Mouse (Mus musculus) stomach, embryonic 15.5 days (tissue): ENCODE results near the gene Pde11a. TPM values are rescaled to one million over a fixed set of nuclear protein-coding genes. Genes with fewer than 3 reads are reported as not detected.
A peak's percentile ranks its signal among the peaks of the same experiment; 100 is the strongest.

Source experiments
- ATAC-seq: fragments of 200-750 bp; cut with Nextera tagmentation; 2 replicates; pipeline ENCODE4 v1.8.0; 2017; ENCODE audit warnings: low read depth, moderate number of reproducible peaks, moderate TSS enrichment; ENCODE audit not compliant: insufficient read depth, low FRiP score
- H3K27ac ChIP-seq: fragments of 300-500 bp; sonication (generic); 2 replicates; pipeline ENCODE4 v1.5.1; 2015; ENCODE audit warnings: mild to moderate bottlenecking, inconsistent platforms
- H3K27me3 ChIP-seq: fragments of 300-500 bp; sonication (generic); replicated peaks from 2 replicates; pipeline ENCODE4 v1.6.1; 2015; ENCODE audit warnings: inconsistent platforms
- H3K36me3 ChIP-seq: fragments of 300-500 bp; sonication (generic); 2 replicates; pipeline ENCODE4 v1.6.1; 2015; ENCODE audit warnings: inconsistent platforms
- H3K4me1 ChIP-seq: fragments of 300-500 bp; sonication (generic); 2 replicates; pipeline ENCODE4 v1.6.1; 2015; ENCODE audit warnings: inconsistent platforms
- H3K4me2 ChIP-seq: fragments of 300-500 bp; sonication (generic); 2 replicates; pipeline ENCODE4 v1.6.1; 2015; ENCODE audit warnings: mild to moderate bottlenecking, inconsistent platforms
- H3K4me3 ChIP-seq: fragments of 300-500 bp; sonication (generic); replicated peaks from 2 replicates; pipeline ENCODE4 v1.5.1; 2015; ENCODE audit warnings: inconsistent platforms
- H3K9ac ChIP-seq: fragments of 300-500 bp; sonication (generic); 2 replicates; pipeline ENCODE4 v1.6.1; 2015; ENCODE audit warnings: inconsistent platforms
- H3K9me3 ChIP-seq: fragments of 300-500 bp; sonication (generic); 2 replicates; pipeline ENCODE4 v1.6.1; 2016; ENCODE audit warnings: inconsistent platforms
- WGBS: fragments of 180-500 bp; shearing (Covaris S2); methylation state at CpG from one replicate; pipeline ENCODE4 v1.1.7; 2015; 5-methylcytosine and 5-hydroxymethylcytosine counted together
- microRNA-seq: library from miRNA; unstranded; fragments of <30 nt; microRNA quantifications from one replicate; pipeline ENCODE4, GENCODE M21; 2016
- polyA plus RNA-seq: library from polyadenylated mRNA; unstranded; fragments of >200 nt; fragmentation: Nextera tagmentation; extraction: Ambion mirVana; gene quantifications from 2 replicates; pipeline ENCODE4 v1.2.1, GENCODE M21; 2015

The Pde11a gene
- polyA plus RNA-seq, 1 experiment from 2014 or later, result 0.18 TPM

DNA sequence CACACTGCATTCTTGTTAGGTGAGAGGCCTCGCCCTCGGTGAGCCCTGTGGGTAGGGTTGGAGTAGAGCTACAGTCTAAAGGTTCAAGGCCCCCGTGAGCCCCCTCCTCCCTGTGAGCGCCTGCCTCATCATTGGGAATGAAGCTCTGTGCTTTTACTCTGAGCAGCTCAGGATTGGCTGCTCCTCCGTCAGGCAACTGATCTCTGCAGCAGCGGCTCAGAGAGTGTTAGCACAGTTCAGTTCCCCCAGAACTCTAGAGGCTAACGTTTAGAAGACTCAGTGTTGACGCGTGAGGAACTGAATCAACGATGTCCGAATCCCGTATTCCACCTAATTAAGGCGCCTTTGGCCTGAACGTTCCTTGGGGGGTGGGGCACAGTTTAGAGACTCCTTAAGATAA is 382.9 kb downstream of the Pde11a start:
- Histone ChIP-seq H3K27ac (no peak overlapping the region), H3K9ac (no peak overlapping the region), H3K9me3 (no peaks in the 10 kb centered on the region), H3K27me3 (no peaks in the 10 kb centered on the region), H3K4me3 (no peak overlapping the region), H3K4me2 (no peak overlapping the region), H3K4me1 (peaks cover 11% of the 10 kb centered on the region), H3K36me3 (no peaks in the 10 kb centered on the region)
- peak; percentile 27; the same call in 1 of the 2 replicates for ATAC-seq
- WGBS, result 45% methylated on average over 14 of the region's 14 CpGs

- Histone ChIP-seq H3K9me3 (no peaks in the 10 kb centered on the region), H3K9ac (no peak overlapping the region), H3K36me3 (no peaks in the 10 kb centered on the region), H3K27ac (no peak overlapping the region), H3K27me3 (no peaks in the 10 kb centered on the region), H3K4me1 (no peaks in the 10 kb centered on the region), H3K4me3 (no peak overlapping the region), H3K4me2 (no peak overlapping the region)
- WGBS, result 89% methylated on average over 5 of the region's 5 CpGs
- ATAC-seq, result no peak
These were observed 385.3 kb downstream of the Pde11a start for GRCm38 (mm10) chr2:75953320-75953719.

- no peak overlapping the region for H3K9ac ChIP-seq
- no peak overlapping the region for H3K27ac ChIP-seq
- H3K36me3 ChIP-seq, result no peaks in the 10 kb centered on the region
- no peaks in the 10 kb centered on the region for H3K27me3 ChIP-seq
- no peaks in the 10 kb centered on the region for H3K4me1 ChIP-seq
- no peak for ATAC-seq
- H3K4me3 ChIP-seq, result no peak overlapping the region
- H3K4me2 ChIP-seq, result no peak overlapping the region
- 86% methylated on average over 8 of the region's 8 CpGs for WGBS
- no peaks in the 10 kb centered on the region for H3K9me3 ChIP-seq
These were observed 387.9 kb downstream of the Pde11a start for GRCm38 (mm10) chr2:75950685-75951084.

Small RNAs within 50 kb of the gene (microRNA-seq; reads per million reads assigned to microRNA genes)
- not detected for gene Gm44337

Other genes with a start within 250 kb of the Pde11a start
- not detected in 2 replicates for gene Cyct, start 21.7 kb upstream of the Pde11a start, polyA plus RNA-seq
- 13.3 and 14.1 TPM in 2 replicates for gene Rbm45, start 31.2 kb upstream of the Pde11a start, polyA plus RNA-seq
- gene Osbpl6, start 67.7 kb upstream of the Pde11a start, polyA plus RNA-seq, result 10.5 and 11.6 TPM in 2 replicates